Mouse (Mus musculus) lung, embryonic 15.5 days (tissue): ENCODE measurements around the gene Hsd11b1. TPM values are rescaled to one million over a fixed set of nuclear protein-coding genes. Genes with fewer than 3 reads are reported as not detected.
"Not testable (repeated sequence)": the region's sequence is repeated elsewhere in the genome, so short reads cannot be mapped to it uniquely, and the experiment has no call there.

Experiments
- ATAC-seq: fragments of 200-750 bp; cut with Nextera tagmentation; 2 replicates; pipeline ENCODE4 v1.8.0; 2017; ENCODE audit warnings: moderate number of reproducible peaks, borderline replicate concordance; ENCODE audit not compliant: low FRiP score, low TSS enrichment; ENCODE audit errors: extremely low read depth
- H3K27ac ChIP-seq: fragments of 300-500 bp; sonication (generic); 2 replicates; pipeline ENCODE4 v1.5.1; 2015; ENCODE audit warnings: moderate library complexity, mild to moderate bottlenecking, inconsistent platforms
- H3K27me3 ChIP-seq: fragments of 300-500 bp; sonication (generic); 2 replicates; pipeline ENCODE4 v1.6.1; 2015; ENCODE audit warnings: inconsistent platforms
- H3K36me3 ChIP-seq: fragments of 300-500 bp; sonication (generic); 2 replicates; pipeline ENCODE4 v1.6.1; 2015; ENCODE audit warnings: inconsistent platforms
- H3K4me1 ChIP-seq: fragments of 300-500 bp; sonication (generic); 2 replicates; pipeline ENCODE4 v1.6.1; 2015; ENCODE audit warnings: inconsistent platforms
- H3K4me2 ChIP-seq: fragments of 300-500 bp; sonication (generic); 2 replicates; pipeline ENCODE4 v1.6.1; 2015; ENCODE audit warnings: inconsistent platforms, mild to moderate bottlenecking, moderate library complexity
- H3K4me3 ChIP-seq: fragments of 300-500 bp; sonication (generic); 2 replicates; pipeline ENCODE4 v1.5.1; 2015; ENCODE audit warnings: mild to moderate bottlenecking, inconsistent platforms
- H3K9ac ChIP-seq: fragments of 300-500 bp; sonication (generic); 2 replicates; pipeline ENCODE4 v1.6.1; 2015; ENCODE audit warnings: inconsistent platforms
- H3K9me3 ChIP-seq: fragments of 300-500 bp; sonication (generic); 2 replicates; pipeline ENCODE4 v1.6.1; 2016; ENCODE audit warnings: inconsistent platforms
- WGBS: fragments of 180-500 bp; shearing (Covaris S2); methylation state at CpG from one replicate; pipeline ENCODE4 v1.1.7; 2015; 5-methylcytosine and 5-hydroxymethylcytosine counted together
- polyA plus RNA-seq: library from polyadenylated mRNA; unstranded; fragments of >200 nt; fragmentation: Nextera tagmentation; extraction: Ambion mirVana; gene quantifications from 2 replicates; pipeline ENCODE4 v1.2.1, GENCODE M21; 2015

The Hsd11b1 gene
- polyA plus RNA-seq, 1 experiment from 2014 or later = 27.1 TPM

- 23% methylated on average over 3 of the region's 3 CpGs for WGBS
- Histone ChIP-seq H3K4me2 (no peak overlapping the region), H3K4me3 (no peak overlapping the region), H3K36me3 (no peaks in the 10 kb centered on the region), H3K27ac (0 out of 2 replicates have a peak overlapping the region, but pooled peaks have one; percentile 80), H3K27me3 (no peaks in the 10 kb centered on the region), H3K9ac (no peak overlapping the region), H3K9me3 (no peaks in the 10 kb centered on the region), H3K4me1 (peaks cover 20% of the 10 kb centered on the region)
- peak; percentile 15; the same call in 1 of the 2 replicates for ATAC-seq
Observed at GRCm38 (mm10) chr1:193255488-193256288, 8.2 kb downstream of the Hsd11b1 start.

GRCm38 (mm10) chr1:193255032-193255431, 8.8 kb downstream of the Hsd11b1 start:
- Histone ChIP-seq H3K27me3 (no peaks in the 10 kb centered on the region), H3K4me2 (no peak overlapping the region), H3K9ac (no peak overlapping the region), H3K36me3 (no peaks in the 10 kb centered on the region), H3K27ac (no peak overlapping the region), H3K9me3 (no peaks in the 10 kb centered on the region), H3K4me3 (no peak overlapping the region), H3K4me1 (peaks cover 20% of the 10 kb centered on the region)
- WGBS = 23% methylated on average over 8 of the region's 8 CpGs
- no peak for ATAC-seq

GRCm38 (mm10) chr1:193253895-193254294, 10.0 kb downstream of the Hsd11b1 start:
- H3K9me3 ChIP-seq, H3K4me2 ChIP-seq, H3K36me3 ChIP-seq, ATAC-seq, H3K4me3 ChIP-seq, H3K27me3 ChIP-seq, H3K9ac ChIP-seq, H3K27ac ChIP-seq: not testable (repeated sequence)
- WGBS = 64% methylated on average over 3 of the region's 3 CpGs
- H3K4me1 ChIP-seq = peaks cover 20% of the 10 kb centered on the region

GRCm38 (mm10) chr1:193252616-193253015, 11.3 kb downstream of the Hsd11b1 start:
- ATAC-seq = no peak
- no peak overlapping the region for H3K9ac ChIP-seq
- H3K27me3 ChIP-seq = no peaks in the 10 kb centered on the region
- peaks cover 20% of the 10 kb centered on the region for H3K4me1 ChIP-seq
- no peak overlapping the region for H3K4me3 ChIP-seq
- H3K36me3 ChIP-seq = no peaks in the 10 kb centered on the region
- no peak overlapping the region for H3K27ac ChIP-seq
- no peak overlapping the region for H3K4me2 ChIP-seq
- 19% methylated on average over 5 of the region's 5 CpGs for WGBS
- no peaks in the 10 kb centered on the region for H3K9me3 ChIP-seq

- peaks cover 11% of the 10 kb centered on the region for H3K4me1 ChIP-seq
- no peaks in the 10 kb centered on the region for H3K9me3 ChIP-seq
- H3K36me3 ChIP-seq = no peaks in the 10 kb centered on the region
- H3K9ac ChIP-seq = no peak overlapping the region
- H3K4me3 ChIP-seq = no peak overlapping the region
- H3K27ac ChIP-seq = no peak overlapping the region
- WGBS = 76% methylated on average over 7 of the region's 7 CpGs
- H3K4me2 ChIP-seq = no peak overlapping the region
- H3K27me3 ChIP-seq = no peaks in the 10 kb centered on the region
- no peak for ATAC-seq
Observed at GRCm38 (mm10) chr1:193251386-193251785, 12.5 kb downstream of the Hsd11b1 start.

- Histone ChIP-seq H3K36me3 (no peaks in the 10 kb centered on the region), H3K4me1 (0 out of 2 replicates have a peak, but pooled peaks cover 2% of the 10 kb centered on the region), H3K27ac (no peak overlapping the region), H3K9ac (no peak overlapping the region), H3K27me3 (no peaks in the 10 kb centered on the region), H3K4me3 (no peak overlapping the region), H3K4me2 (no peak overlapping the region), H3K9me3 (no peaks in the 10 kb centered on the region)
- no peak for ATAC-seq
- 59% methylated on average over 2 of the region's 2 CpGs for WGBS
Observed at GRCm38 (mm10) chr1:193250026-193250425, 13.8 kb downstream of the Hsd11b1 start.

- peaks cover 11% of the 10 kb centered on the region; the same call in 1 of the 2 replicates for H3K4me1 ChIP-seq
- no peak overlapping the region for H3K27ac ChIP-seq
- H3K4me2 ChIP-seq = no peak overlapping the region
- no peak overlapping the region for H3K4me3 ChIP-seq
- no peak overlapping the region for H3K9ac ChIP-seq
- H3K36me3 ChIP-seq = no peaks in the 10 kb centered on the region
- H3K9me3 ChIP-seq = no peaks in the 10 kb centered on the region
- no peaks in the 10 kb centered on the region for H3K27me3 ChIP-seq
- 78% methylated on average over 6 of the region's 6 CpGs for WGBS
- no peak for ATAC-seq
Observed at GRCm38 (mm10) chr1:193244235-193244634, 19.6 kb downstream of the Hsd11b1 start.

- no peak for ATAC-seq
- no peak overlapping the region for H3K4me3 ChIP-seq
- no peaks in the 10 kb centered on the region for H3K36me3 ChIP-seq
- H3K9ac ChIP-seq = no peak overlapping the region
- H3K4me2 ChIP-seq = no peak overlapping the region
- H3K9me3 ChIP-seq = no peaks in the 10 kb centered on the region
- WGBS = 49% methylated on average over 10 of the region's 10 CpGs
- H3K27me3 ChIP-seq = no peaks in the 10 kb centered on the region
- H3K4me1 ChIP-seq = peaks cover 11% of the 10 kb centered on the region; the same call in 1 of the 2 replicates
- no peak overlapping the region for H3K27ac ChIP-seq
Observed at GRCm38 (mm10) chr1:193243571-193244193, 20.2 kb downstream of the Hsd11b1 start.

GRCm38 (mm10) chr1:193242863-193243262, 21.0 kb downstream of the Hsd11b1 start:
- Histone ChIP-seq H3K36me3 (no peaks in the 10 kb centered on the region), H3K9ac (no peak overlapping the region), H3K9me3 (no peaks in the 10 kb centered on the region), H3K4me3 (no peak overlapping the region), H3K4me1 (peaks cover 11% of the 10 kb centered on the region; the same call in 1 of the 2 replicates), H3K27me3 (no peaks in the 10 kb centered on the region), H3K27ac (peak overlapping the region; percentile 53), H3K4me2 (no peak overlapping the region)
- ATAC-seq = peak; percentile 54; the same call in 1 of the 2 replicates
- WGBS = 69% methylated on average over 4 of the region's 4 CpGs

GRCm38 (mm10) chr1:193242238-193242637, 21.6 kb downstream of the Hsd11b1 start:
- Histone ChIP-seq H3K9ac (no peak overlapping the region), H3K4me1 (peaks cover 11% of the 10 kb centered on the region; the same call in 1 of the 2 replicates), H3K4me2 (no peak overlapping the region), H3K36me3 (no peaks in the 10 kb centered on the region), H3K27me3 (no peaks in the 10 kb centered on the region), H3K27ac (peak overlapping the region; percentile 53), H3K9me3 (no peaks in the 10 kb centered on the region), H3K4me3 (no peak overlapping the region)
- ATAC-seq = peak; percentile 94
- 50% methylated on average over 8 of the region's 8 CpGs for WGBS

- Histone ChIP-seq H3K27me3 (no peaks in the 10 kb centered on the region), H3K4me3 (no peak overlapping the region), H3K9ac (no peak overlapping the region), H3K4me2 (no peak overlapping the region), H3K4me1 (peaks cover 11% of the 10 kb centered on the region; the same call in 1 of the 2 replicates), H3K36me3 (no peaks in the 10 kb centered on the region), H3K9me3 (no peaks in the 10 kb centered on the region), H3K27ac (no peak overlapping the region)
- no peak for ATAC-seq
- 86% methylated on average over 4 of the region's 4 CpGs for WGBS
Observed at GRCm38 (mm10) chr1:193241436-193241835, 22.4 kb downstream of the Hsd11b1 start.

- Histone ChIP-seq H3K4me1 (peaks cover 7% of the 10 kb centered on the region; the same call in 1 of the 2 replicates), H3K36me3 (no peaks in the 10 kb centered on the region), H3K9me3 (no peaks in the 10 kb centered on the region), H3K4me2 (no peak overlapping the region), H3K9ac (no peak overlapping the region), H3K4me3 (no peak overlapping the region), H3K27me3 (no peaks in the 10 kb centered on the region), H3K27ac (no peak overlapping the region)
- WGBS = 48% methylated on average over 4 of the region's 4 CpGs
- no peak for ATAC-seq
Observed at GRCm38 (mm10) chr1:193238426-193238825, 25.4 kb downstream of the Hsd11b1 start.
